Mouse (Mus musculus) hindbrain, postnatal 0 days (tissue): ENCODE results near the gene 1500009L16Rik. TPM values are rescaled to one million over a fixed set of nuclear protein-coding genes. Genes with fewer than 3 reads are reported as not detected.

Source experiments
- ATAC-seq: fragments of 200-750 bp; cut with Nextera tagmentation; 2 replicates; pipeline ENCODE4 v1.8.0; 2017; ENCODE audit warnings: mild to moderate bottlenecking, moderate TSS enrichment, moderate library complexity
- DNase-seq: peaks from one replicate; pipeline ENCODE4 v3.0.0-alpha.2; 2015; ENCODE audit warnings: low spot score
- H3K27ac ChIP-seq: fragments of 300-500 bp; sonication (generic); 2 replicates; pipeline ENCODE4 v1.5.1; 2014; ENCODE audit warnings: mild to moderate bottlenecking
- H3K27me3 ChIP-seq: fragments of 300-500 bp; sonication (generic); 2 replicates; pipeline ENCODE4 v1.6.1; 2014; ENCODE audit warnings: low read length, mixed read lengths; ENCODE audit not compliant: insufficient read depth
- H3K36me3 ChIP-seq: fragments of 300-500 bp; sonication (generic); 2 replicates; pipeline ENCODE4 v1.6.1; 2014; ENCODE audit warnings: low read length, mixed read lengths; ENCODE audit not compliant: insufficient read depth
- H3K4me1 ChIP-seq: fragments of 300-500 bp; sonication (generic); 2 replicates; pipeline ENCODE4 v1.6.1; 2014; ENCODE audit warnings: antibody characterized with exemption, low read length, mixed read lengths; ENCODE audit not compliant: insufficient read depth
- H3K4me2 ChIP-seq: fragments of 300-500 bp; sonication (generic); 2 replicates; pipeline ENCODE4 v1.6.1; 2014; ENCODE audit warnings: low read depth, mild to moderate bottlenecking, low read length, moderate library complexity, mixed read lengths
- H3K4me3 ChIP-seq: fragments of 300-500 bp; sonication (generic); 2 replicates; pipeline ENCODE4 v1.5.1; 2014; ENCODE audit warnings: low read length
- H3K9ac ChIP-seq: fragments of 300-500 bp; sonication (generic); replicated peaks from 2 replicates; pipeline ENCODE4 v1.6.1; 2014; ENCODE audit warnings: mild to moderate bottlenecking, low read length, moderate library complexity, mixed read lengths
- H3K9me3 ChIP-seq: fragments of 300-500 bp; sonication (generic); 2 replicates; pipeline ENCODE4 v1.6.1; 2016; ENCODE audit warnings: low read length, mixed read lengths
- CTCF ChIP-seq: IDR thresholded peaks from 2 replicates; pipeline ENCODE4 v1.5.1; 2016; ENCODE audit warnings: antibody characterized with exemption, control low read depth, low read depth
- WGBS: fragments of 180-500 bp; shearing (Covaris S2); extraction: QIAGEN DNeasy Blood & Tissue Kit; methylation state at CpG from one replicate; pipeline ENCODE4 v1.1.7; 2014; 5-methylcytosine and 5-hydroxymethylcytosine counted together
- polyA plus RNA-seq: library from polyadenylated mRNA; unstranded; fragments of >200 nt; fragmentation: Nextera tagmentation; extraction: Ambion mirVana; gene quantifications from 2 replicates; pipeline ENCODE4 v1.2.1, GENCODE M21; 2015
- total RNA-seq: library from RNA; depleted of rRNA; stranded (reverse); fragments of >200 nt; gene quantifications from 2 replicates; pipeline ENCODE4 v1.2.3, GENCODE M21; 2014

1500009L16Rik gene
- total and polyA plus RNA-seq, 2 experiments from 2014 or later, result 37.6 to 108 TPM

GRCm38 (mm10) chr10:83781854-83782253 is 59.2 kb downstream of the 1500009L16Rik start:
- no peak overlapping the region for H3K4me3 ChIP-seq
- DNase-seq (no peak), ATAC-seq (no peak)
- H3K27me3 ChIP-seq, result no peaks in the 10 kb centered on the region
- no peak for TF ChIP-seq CTCF
- H3K4me1 ChIP-seq, result no peaks in the 10 kb centered on the region
- no peak overlapping the region for H3K9ac ChIP-seq
- no peak overlapping the region for H3K4me2 ChIP-seq
- H3K9me3 ChIP-seq, result no peaks in the 10 kb centered on the region
- no peak overlapping the region for H3K27ac ChIP-seq
- 85% methylated on average over 4 of the region's 4 CpGs for WGBS
- H3K36me3 ChIP-seq, result no peaks in the 10 kb centered on the region

GRCm38 (mm10) chr10:83782371-83783120 is 59.9 kb downstream of the 1500009L16Rik start:
- no peak overlapping the region for H3K4me2 ChIP-seq
- H3K36me3 ChIP-seq, result no peaks in the 10 kb centered on the region
- H3K4me3 ChIP-seq, result no peak overlapping the region
- no peaks in the 10 kb centered on the region for H3K9me3 ChIP-seq
- 82% methylated on average over 10 of the region's 10 CpGs for WGBS
- H3K27me3 ChIP-seq, result no peaks in the 10 kb centered on the region
- DNase-seq (no peak), ATAC-seq (no peak)
- no peak overlapping the region for H3K9ac ChIP-seq
- H3K27ac ChIP-seq, result no peak overlapping the region
- TF ChIP-seq CTCF, result no peak
- no peaks in the 10 kb centered on the region for H3K4me1 ChIP-seq

GRCm38 (mm10) chr10:83785003-83785402 is 62.3 kb downstream of the 1500009L16Rik start:
- no peaks in the 10 kb centered on the region for H3K27me3 ChIP-seq
- ATAC-seq, result 0 out of 2 replicates have a peak, but pooled peaks have one; percentile 27
- no peaks in the 10 kb centered on the region for H3K9me3 ChIP-seq
- peak; percentile 82 for TF ChIP-seq CTCF
- H3K9ac ChIP-seq, result no peak overlapping the region
- DNase-seq, result peak; percentile 51
- no peaks in the 10 kb centered on the region for H3K4me1 ChIP-seq
- H3K4me3 ChIP-seq, result no peak overlapping the region
- WGBS, result 34% methylated on average over 5 of the region's 5 CpGs
- H3K36me3 ChIP-seq, result no peaks in the 10 kb centered on the region
- no peak overlapping the region for H3K27ac ChIP-seq
- no peak overlapping the region for H3K4me2 ChIP-seq

GRCm38 (mm10) chr10:83785627-83786392 is 63.1 kb downstream of the 1500009L16Rik start:
- H3K27me3 ChIP-seq, result no peaks in the 10 kb centered on the region
- H3K27ac ChIP-seq, result no peak overlapping the region
- no peaks in the 10 kb centered on the region for H3K4me1 ChIP-seq
- no peak overlapping the region for H3K4me3 ChIP-seq
- 53% methylated on average over 3 of the region's 3 CpGs for WGBS
- DNase-seq, result no peak
- no peak overlapping the region for H3K4me2 ChIP-seq
- no peak for TF ChIP-seq CTCF
- H3K9me3 ChIP-seq, result no peaks in the 10 kb centered on the region
- H3K36me3 ChIP-seq, result no peaks in the 10 kb centered on the region
- no peak overlapping the region for H3K9ac ChIP-seq
- ATAC-seq, result no peak

GRCm38 (mm10) chr10:83795088-83795487 is 72.4 kb downstream of the 1500009L16Rik start:
- ATAC-seq (no peak), DNase-seq (no peak)
- H3K4me2 ChIP-seq, result no peak overlapping the region
- no peak overlapping the region for H3K27ac ChIP-seq
- H3K4me1 ChIP-seq, result no peaks in the 10 kb centered on the region
- no peak overlapping the region for H3K9ac ChIP-seq
- H3K36me3 ChIP-seq, result no peaks in the 10 kb centered on the region
- TF ChIP-seq CTCF, result no peak
- no peak overlapping the region for H3K4me3 ChIP-seq
- H3K27me3 ChIP-seq, result no peaks in the 10 kb centered on the region
- no peaks in the 10 kb centered on the region for H3K9me3 ChIP-seq

- Histone ChIP-seq H3K36me3 (no peaks in the 10 kb centered on the region), H3K27me3 (no peaks in the 10 kb centered on the region), H3K9ac (no peak overlapping the region), H3K4me2 (no peak overlapping the region), H3K4me3 (no peak overlapping the region), H3K4me1 (no peaks in the 10 kb centered on the region), H3K27ac (no peak overlapping the region), H3K9me3 (no peaks in the 10 kb centered on the region)
- ATAC-seq (no peak), DNase-seq (no peak)
- no peak for TF ChIP-seq CTCF
- WGBS, result 95% methylated on average over 4 of the region's 4 CpGs
Measured at GRCm38 (mm10) chr10:83795500-83795899, 72.8 kb downstream of the 1500009L16Rik start.

- ATAC-seq (no peak), DNase-seq (no peak)
- Histone ChIP-seq H3K4me3 (no peak overlapping the region), H3K36me3 (no peaks in the 10 kb centered on the region), H3K9me3 (no peaks in the 10 kb centered on the region), H3K4me1 (no peaks in the 10 kb centered on the region), H3K9ac (no peak overlapping the region), H3K27ac (no peak overlapping the region), H3K27me3 (no peaks in the 10 kb centered on the region), H3K4me2 (no peak overlapping the region)
- TF ChIP-seq CTCF, result no peak
- 49% methylated on average over 6 of the region's 6 CpGs for WGBS
Measured at GRCm38 (mm10) chr10:83804021-83804420, 81.4 kb downstream of the 1500009L16Rik start.
